Mouse (Mus musculus) olfactory bulb, adult 2 months (tissue): ENCODE results near the gene Pde10a. TPM values are rescaled to one million over a fixed set of nuclear protein-coding genes. Genes with fewer than 3 reads are reported as not detected.

Experiments
- H3K27ac ChIP-seq: fragments of 200-500 bp; 2 replicates; pipeline ENCODE4 v1.5.1; 2012; ENCODE audit warnings: low read depth, low read length; ENCODE audit not compliant: insufficient read depth
- H3K4me1 ChIP-seq: fragments of 200-500 bp; 2 replicates; pipeline ENCODE4 v1.6.1; 2012; ENCODE audit warnings: low read length; ENCODE audit not compliant: control insufficient read depth, insufficient read depth
- H3K4me3 ChIP-seq: fragments of 200-500 bp; 2 replicates; pipeline ENCODE4 v1.5.1; 2012; ENCODE audit warnings: mild to moderate bottlenecking, low read depth, low read length, moderate library complexity; ENCODE audit not compliant: insufficient read depth
- CTCF ChIP-seq: fragments of 200-500 bp; IDR thresholded peaks from 2 replicates; pipeline ENCODE4 v1.5.1; 2012; ENCODE audit warnings: low read depth, mild to moderate bottlenecking, low read length, moderate library complexity; ENCODE audit not compliant: insufficient read depth
- POLR2A ChIP-seq: fragments of 200-500 bp; IDR thresholded peaks from 2 replicates; pipeline ENCODE4 v1.6.1; 2012; ENCODE audit warnings: mild to moderate bottlenecking, low read depth, low read length, moderate library complexity; ENCODE audit not compliant: insufficient read depth
- WGBS: fragments of 180-500 bp; shearing (Covaris S2); methylation state at CpG from one replicate; pipeline ENCODE4 v1.1.7; 2018; 5-methylcytosine and 5-hydroxymethylcytosine counted together
- polyA plus RNA-seq: library from polyadenylated mRNA; stranded (reverse); fragments of >200 nt; gene quantifications from 2 replicates; pipeline ENCODE4 v1.2.4, GENCODE M21; 2012; ENCODE audit warnings: low replicate concordance; ENCODE audit not compliant: missing spikeins, insufficient read depth, insufficient read length

Gene Pde10a
- polyA plus RNA-seq, 1 experiment = not detected

- TF ChIP-seq POLR2A = no peak
- TF ChIP-seq CTCF = no peak
- Histone ChIP-seq H3K4me3 (no peak overlapping the region), H3K27ac (no peak overlapping the region), H3K4me1 (peaks cover 3% of the 10 kb centered on the region; the same call in 1 of the 2 replicates)
- WGBS = 80% methylated on average over 8 of the region's 8 CpGs
These were observed 262.6 kb downstream of the Pde10a start for GRCm38 (mm10) chr17:8787762-8788161.

GRCm38 (mm10) chr17:8791561-8791960 is 266.4 kb downstream of the Pde10a start:
- Histone ChIP-seq H3K27ac (no peak overlapping the region), H3K4me1 (peaks cover 3% of the 10 kb centered on the region; the same call in 1 of the 2 replicates), H3K4me3 (no peak overlapping the region)
- 89% methylated on average over 4 of the region's 4 CpGs for WGBS
- no peak for TF ChIP-seq POLR2A
- TF ChIP-seq CTCF = no peak

- Histone ChIP-seq H3K4me3 (no peak overlapping the region), H3K27ac (no peak overlapping the region), H3K4me1 (peaks cover 3% of the 10 kb centered on the region; the same call in 1 of the 2 replicates)
- WGBS = 87% methylated on average over 7 of the region's 7 CpGs
- no peak for TF ChIP-seq CTCF
- TF ChIP-seq POLR2A = no peak
These were observed 267.4 kb downstream of the Pde10a start for GRCm38 (mm10) chr17:8792611-8793010.

GRCm38 (mm10) chr17:8797624-8798023 is 272.5 kb downstream of the Pde10a start:
- Histone ChIP-seq H3K4me1 (peaks cover 17% of the 10 kb centered on the region; the same call in 1 of the 2 replicates), H3K27ac (no peak overlapping the region), H3K4me3 (no peak overlapping the region)
- TF ChIP-seq POLR2A = no peak
- TF ChIP-seq CTCF = no peak
- 51% methylated on average over 2 of the region's 2 CpGs for WGBS

- H3K27ac ChIP-seq = no peak overlapping the region
- H3K4me1 ChIP-seq = peaks cover 27% of the 10 kb centered on the region
- 42% methylated on average over 12 of the region's 12 CpGs for WGBS
- no peak overlapping the region for H3K4me3 ChIP-seq
- TF ChIP-seq POLR2A = no peak
- no peak for TF ChIP-seq CTCF
These were observed 273.5 kb downstream of the Pde10a start for GRCm38 (mm10) chr17:8798531-8799295.

- 51% methylated on average over 10 of the region's 10 CpGs for WGBS
- Histone ChIP-seq H3K27ac (no peak overlapping the region), H3K4me1 (peaks cover 27% of the 10 kb centered on the region), H3K4me3 (no peak overlapping the region)
- TF ChIP-seq CTCF (no peak), POLR2A (no peak)
These were observed 274.1 kb downstream of the Pde10a start for GRCm38 (mm10) chr17:8799296-8799731.

- WGBS = 37% methylated on average over 15 of the region's 15 CpGs
- peaks cover 30% of the 10 kb centered on the region for H3K4me1 ChIP-seq
- H3K4me3 ChIP-seq = no peak overlapping the region
- H3K27ac ChIP-seq = no peak overlapping the region
- no peak for TF ChIP-seq CTCF
- no peak for TF ChIP-seq POLR2A
These were observed 274.8 kb downstream of the Pde10a start for GRCm38 (mm10) chr17:8799914-8800420.

- H3K4me3 ChIP-seq = peak overlapping the region; percentile 70
These were observed 275.4 kb downstream of the Pde10a start for GRCm38 (mm10) chr17:8800478-8801082.

GRCm38 (mm10) chr17:8801083-8801854 is 276.1 kb downstream of the Pde10a start:
- TF ChIP-seq CTCF = no peak
- TF ChIP-seq POLR2A = no peak
- Histone ChIP-seq H3K4me1 (peaks cover 30% of the 10 kb centered on the region), H3K27ac (no peak overlapping the region; the same call in 1 of the 2 replicates), H3K4me3 (peak overlapping the region; percentile 70)
- WGBS = under 1% methylated on average over 57 of the region's 72 CpGs

More at GRCm38 (mm10) chr17:8800478-8801082, 275.4 kb downstream of the Pde10a start:
- H3K27ac ChIP-seq = no peak overlapping the region
- WGBS = 2% methylated on average over 53 of the region's 53 CpGs
- H3K4me1 ChIP-seq = peaks cover 30% of the 10 kb centered on the region
- TF ChIP-seq CTCF = no peak
- TF ChIP-seq POLR2A = no peak

GRCm38 (mm10) chr17:8801855-8802104 is 276.6 kb downstream of the Pde10a start:
- Histone ChIP-seq H3K27ac (no peak overlapping the region; the same call in 1 of the 2 replicates), H3K4me1 (peaks cover 30% of the 10 kb centered on the region), H3K4me3 (peak overlapping the region; percentile 70)
- 1% methylated on average over 29 of the region's 31 CpGs for WGBS
- TF ChIP-seq CTCF (no peak), POLR2A (no peak)
